Mouse (Mus musculus) thymus, adult 2 months (tissue): ENCODE measurements at regions not wholly inside any gene's neighbourhood (a gene's known extent, or its start where the extent isn't known, plus 50 kb on each side); places are given as distances from the start of the nearest gene placed in this dataset.

Experiments
- DNase-seq: peaks from one replicate; pipeline ENCODE4 v3.0.0; 2021
- H3K27ac ChIP-seq: fragments of 200-500 bp; 2 replicates; pipeline ENCODE4 v1.5.1; 2012; ENCODE audit warnings: low read length, control low read depth; ENCODE audit not compliant: control insufficient read depth, insufficient read depth
- H3K27me3 ChIP-seq: fragments of 200-500 bp; 2 replicates; pipeline ENCODE4 v1.6.1; 2012; ENCODE audit warnings: mild to moderate bottlenecking, low read length, moderate library complexity, mixed read lengths; ENCODE audit not compliant: control insufficient read depth, insufficient read depth
- H3K36me3 ChIP-seq: fragments of 200-500 bp; 2 replicates; pipeline ENCODE4 v1.6.1; 2012; ENCODE audit warnings: mild to moderate bottlenecking, low read length, moderate library complexity; ENCODE audit not compliant: control insufficient read depth, insufficient read depth
- H3K4me1 ChIP-seq: fragments of 200-500 bp; replicated peaks from 2 replicates; pipeline ENCODE4 v1.6.1; 2012; ENCODE audit warnings: low read length; ENCODE audit not compliant: control insufficient read depth, insufficient read depth
- H3K4me3 ChIP-seq: fragments of 200-500 bp; 2 replicates; pipeline ENCODE4 v1.5.1; 2012; ENCODE audit warnings: mild to moderate bottlenecking, low read length, control low read depth, moderate library complexity; ENCODE audit not compliant: control insufficient read depth, insufficient read depth
- CTCF ChIP-seq: fragments of 200-500 bp; IDR thresholded peaks from 2 replicates; pipeline ENCODE4 v1.5.1; 2012; ENCODE audit warnings: mild to moderate bottlenecking, control low read depth, low read length, moderate library complexity, borderline replicate concordance; ENCODE audit not compliant: control insufficient read depth, poor library complexity, insufficient read depth; ENCODE audit errors: extremely low read depth
- POLR2A ChIP-seq: fragments of 200-500 bp; IDR thresholded peaks from 2 replicates; pipeline ENCODE4 v1.6.1; 2012; ENCODE audit warnings: mild to moderate bottlenecking, low read length, control low read depth, moderate library complexity; ENCODE audit not compliant: control insufficient read depth, poor library complexity, insufficient read depth; ENCODE audit errors: extremely low read depth
- WGBS: fragments of 180-500 bp; shearing (Covaris S2); methylation state at CpG from one replicate; pipeline ENCODE4 v1.1.7; 2018; 5-methylcytosine and 5-hydroxymethylcytosine counted together

- Histone ChIP-seq H3K27ac (no peak overlapping the region), H3K4me1 (no peaks in the 10 kb centered on the region), H3K4me3 (no peak overlapping the region), H3K27me3 (no peaks in the 10 kb centered on the region), H3K36me3 (no peaks in the 10 kb centered on the region)
- TF ChIP-seq CTCF (no peak), POLR2A (no peak)
- DNase-seq = no peak
- 96% methylated on average over 18 of the region's 18 CpGs for WGBS
These were observed 314.3 kb upstream of the Nrip1 start for GRCm38 (mm10) chr16:76687735-76688447.

DNA sequence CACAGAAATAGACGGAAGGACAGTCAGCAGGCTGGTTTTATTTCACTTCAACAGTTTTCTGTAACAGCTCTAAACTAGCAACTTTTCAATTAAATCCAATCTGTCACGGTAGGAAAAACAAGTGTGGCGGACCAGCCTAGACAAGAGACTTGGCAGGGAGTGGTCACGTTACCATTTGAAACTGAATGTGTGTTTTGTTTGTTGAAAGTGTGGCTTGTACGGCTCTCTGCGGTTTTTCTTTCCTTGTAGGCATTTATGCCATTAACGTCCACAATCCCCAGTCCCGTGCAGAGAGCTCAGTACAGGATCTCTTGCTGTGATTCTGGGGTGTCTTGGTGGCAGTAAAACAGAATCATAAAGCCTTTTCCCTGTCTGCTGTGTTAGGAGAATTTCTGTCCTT lies 311.9 kb upstream of the Nrip1 start:
- 92% methylated on average over 8 of the region's 8 CpGs for whole genome bisulfite sequencing

DNA sequence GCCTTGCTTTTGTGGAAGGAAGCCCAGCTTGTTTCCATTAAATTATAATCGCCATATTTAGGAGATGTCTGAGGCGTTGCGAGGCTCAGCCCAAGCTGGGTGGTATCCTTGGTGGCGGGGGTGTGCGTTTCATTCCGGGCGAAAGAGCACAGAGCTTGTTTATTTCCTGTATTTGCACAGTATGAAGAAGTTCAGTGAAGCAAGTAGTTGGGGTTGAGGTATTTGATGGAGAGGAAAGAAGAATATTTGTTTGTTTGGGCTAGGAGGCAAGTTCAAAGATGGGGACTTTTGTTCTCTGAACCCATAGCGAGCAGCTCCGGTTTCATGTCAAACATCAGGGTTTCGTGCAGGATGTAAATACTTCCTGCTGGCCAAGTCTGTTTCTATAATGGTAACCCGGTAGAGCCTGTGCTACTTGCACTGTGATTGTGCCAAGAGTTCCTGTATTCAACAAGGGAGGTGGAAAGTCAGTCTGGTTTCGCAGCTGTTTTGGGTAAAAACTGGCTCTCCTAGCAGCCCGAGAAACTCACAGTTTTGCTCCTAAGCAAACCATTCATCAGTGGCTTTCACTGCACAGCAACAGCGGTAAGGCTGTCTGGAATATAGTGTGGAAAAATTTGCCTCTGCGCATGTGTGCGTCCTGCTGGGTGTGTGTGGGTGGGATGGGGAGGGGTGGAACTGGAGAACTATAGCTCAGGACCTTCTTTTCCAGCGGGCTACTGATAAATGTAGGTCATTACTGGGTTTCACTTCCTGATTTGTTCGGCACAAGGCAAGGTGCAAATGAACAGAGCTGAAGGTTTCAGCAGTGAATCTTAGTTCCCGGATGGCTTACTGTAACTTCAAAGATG lies 306.7 kb upstream of the Nrip1 start:
- Histone ChIP-seq H3K27ac (peak overlapping the region; percentile 92), H3K36me3 (no peaks in the 10 kb centered on the region), H3K4me1 (peaks cover 8% of the 10 kb centered on the region), H3K4me3 (peak overlapping the region; percentile 52), H3K27me3 (no peaks in the 10 kb centered on the region)
- DNase-seq = peak; percentile 44
- TF ChIP-seq POLR2A (no peak), CTCF (no peak)
- WGBS = 4% methylated on average over 19 of the region's 19 CpGs

More for the DNA sequence above, 311.9 kb upstream of the Nrip1 start:
- Histone ChIP-seq H3K36me3 (no peaks in the 10 kb centered on the region), H3K4me3 (no peak overlapping the region), H3K27ac (no peak overlapping the region), H3K27me3 (no peaks in the 10 kb centered on the region), H3K4me1 (peaks cover 3% of the 10 kb centered on the region)
- TF ChIP-seq CTCF (no peak), POLR2A (no peak)
- DNase-seq = no peak

GRCm38 (mm10) chr16:76678885-76679284 lies 305.3 kb upstream of the Nrip1 start:
- Histone ChIP-seq H3K36me3 (no peaks in the 10 kb centered on the region), H3K4me3 (no peak overlapping the region), H3K27me3 (no peaks in the 10 kb centered on the region), H3K4me1 (peaks cover 8% of the 10 kb centered on the region), H3K27ac (no peak overlapping the region)
- 7% methylated on average over 3 of the region's 3 CpGs for WGBS
- no peak for DNase-seq
- no peak for TF ChIP-seq POLR2A
- TF ChIP-seq CTCF = no peak

DNA sequence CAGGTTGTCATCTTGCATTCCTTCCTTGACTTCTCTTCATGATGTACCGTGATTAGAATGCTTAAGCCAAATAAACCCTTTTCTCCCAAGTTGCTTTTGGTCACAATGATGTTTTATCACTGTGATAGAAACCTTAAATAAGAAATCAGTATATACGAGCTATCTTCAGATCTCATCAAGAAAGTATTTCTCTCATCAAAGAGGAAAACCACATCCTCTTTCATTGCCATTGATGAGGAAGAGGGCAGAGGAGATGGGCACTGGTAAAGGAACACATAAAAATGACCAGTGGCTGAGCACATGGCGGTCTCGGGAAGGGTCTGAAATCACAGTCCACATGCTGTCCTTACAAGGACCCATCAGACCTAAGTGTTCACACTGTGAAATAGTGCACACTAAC lies 296.2 kb upstream of the Nrip1 start:
- Histone ChIP-seq H3K36me3 (no peaks in the 10 kb centered on the region), H3K4me3 (no peak overlapping the region), H3K27ac (no peak overlapping the region), H3K4me1 (peaks cover 2% of the 10 kb centered on the region; the same call in 1 of the 2 replicates), H3K27me3 (no peaks in the 10 kb centered on the region)
- DNase-seq = no peak
- TF ChIP-seq CTCF = no peak
- TF ChIP-seq POLR2A = no peak
- WGBS = 77% methylated on average over 4 of the region's 4 CpGs

GRCm38 (mm10) chr16:76667046-76667445 lies 293.4 kb upstream of the Nrip1 start:
- H3K27ac ChIP-seq = no peak overlapping the region
- H3K4me3 ChIP-seq = no peak overlapping the region
- DNase-seq = no peak
- no peaks in the 10 kb centered on the region for H3K36me3 ChIP-seq
- H3K27me3 ChIP-seq = no peaks in the 10 kb centered on the region
- 94% methylated on average over 3 of the region's 3 CpGs for WGBS
- TF ChIP-seq POLR2A = no peak
- TF ChIP-seq CTCF = no peak
- peaks cover 2% of the 10 kb centered on the region; the same call in 1 of the 2 replicates for H3K4me1 ChIP-seq
